8 mouse cellular contexts compared by ENCODE assay signal in genomic region chr7:136294445-136294844, GRCm38 (mm10).
DNase-seq lines count a peak whose midpoint lies in the region; ATAC-seq and TF ChIP-seq lines count a peak whose summit lies in the region.

No protein-coding gene starts in this region.

- no peak for TF ChIP-seq POLR2A in small intestine, adult 2 months (IDR thresholded peaks at IDR 0.05; ENCODE audit: low read depth, low read length)

- no peak overlapping the region for H3K4me2 ChIP-seq in heart, postnatal 0 days (ENCODE audit: low read depth, low read length)
- H3K4me2 ChIP-seq in neural tube, embryonic 15.5 days: no peak overlapping the region
- H3K4me2 ChIP-seq in embryonic facial prominence, embryonic 11.5 days (ENCODE audit: low read depth, low read length): no peak overlapping the region

- H3K27me3 ChIP-seq in heart, postnatal 0 days (ENCODE audit: control insufficient read depth, insufficient read depth, low read length): no peaks in the 10 kb centered on the region
- H3K27me3 ChIP-seq in neural tube, embryonic 15.5 days (replicated peaks): no peaks in the 10 kb centered on the region
- H3K27me3 ChIP-seq in embryonic facial prominence, embryonic 11.5 days (ENCODE audit: control insufficient read depth, insufficient read depth, low read length): no peaks in the 10 kb centered on the region
- no peaks in the 10 kb centered on the region for H3K27me3 ChIP-seq in small intestine, adult 2 months (ENCODE audit: control insufficient read depth, insufficient read depth, low read length)

- WGBS in heart, postnatal 0 days: 39% methylated on average over 4 of the region's 4 CpGs
- whole genome bisulfite sequencing in neural tube, embryonic 15.5 days: 45% methylated on average over 4 of the region's 4 CpGs
- 32% methylated on average over 4 of the region's 4 CpGs for WGBS in embryonic facial prominence, embryonic 11.5 days
- WGBS in small intestine, adult 2 months: 29% methylated on average over 4 of the region's 4 CpGs

- H3K4me3 ChIP-seq in heart, postnatal 0 days (ENCODE audit: low read depth, low read length): no peak overlapping the region
- no peak overlapping the region for H3K4me3 ChIP-seq in neural tube, embryonic 15.5 days (replicated peaks)
- H3K4me3 ChIP-seq in embryonic facial prominence, embryonic 11.5 days (ENCODE audit: low read depth, low read length): no peak overlapping the region
- no peak overlapping the region for H3K4me3 ChIP-seq in small intestine, adult 2 months (ENCODE audit: low read depth, low read length)

- TF ChIP-seq CTCF in heart, postnatal 0 days (IDR thresholded peaks at IDR 0.05; ENCODE audit: low read depth): peak; percentile 74
- peak; percentile 43; the same call in 1 of the 2 replicates for TF ChIP-seq CTCF in small intestine, adult 2 months (IDR thresholded peaks at IDR 0.05; ENCODE audit: extremely low read depth, insufficient read length, insufficient replicate concordance, low read depth, low read length)

- H3K9me3 ChIP-seq in heart, postnatal 0 days (replicated peaks; ENCODE audit: control insufficient read depth, low read length): no peaks in the 10 kb centered on the region
- no peaks in the 10 kb centered on the region for H3K9me3 ChIP-seq in neural tube, embryonic 15.5 days (replicated peaks)
- no peaks in the 10 kb centered on the region for H3K9me3 ChIP-seq in embryonic facial prominence, embryonic 11.5 days (replicated peaks; ENCODE audit: control insufficient read depth, low read length)

- H3K9ac ChIP-seq in heart, postnatal 0 days (replicated peaks; ENCODE audit: low read depth, low read length): no peak overlapping the region
- H3K9ac ChIP-seq in neural tube, embryonic 15.5 days (replicated peaks): no peak overlapping the region
- no peak overlapping the region for H3K9ac ChIP-seq in embryonic facial prominence, embryonic 11.5 days (replicated peaks; ENCODE audit: low read length)

- no peaks in the 10 kb centered on the region for H3K36me3 ChIP-seq in heart, postnatal 0 days (replicated peaks; ENCODE audit: control insufficient read depth, insufficient read depth, low read length)
- H3K36me3 ChIP-seq in neural tube, embryonic 15.5 days: no peaks in the 10 kb centered on the region
- H3K36me3 ChIP-seq in embryonic facial prominence, embryonic 11.5 days (replicated peaks; ENCODE audit: control insufficient read depth, insufficient read depth, low read depth, low read length): no peaks in the 10 kb centered on the region
- H3K36me3 ChIP-seq in small intestine, adult 2 months (ENCODE audit: control insufficient read depth, insufficient read depth, low read length): no peaks in the 10 kb centered on the region

- no peak overlapping the region for H3K27ac ChIP-seq in heart, postnatal 0 days (ENCODE audit: low read depth)
- no peak overlapping the region for H3K27ac ChIP-seq in neural tube, embryonic 15.5 days (replicated peaks)
- no peak overlapping the region for H3K27ac ChIP-seq in embryonic facial prominence, embryonic 11.5 days (replicated peaks; ENCODE audit: low read depth, low read length)
- no peak overlapping the region for H3K27ac ChIP-seq in small intestine, adult 2 months (ENCODE audit: insufficient read depth, low read depth, low read length)

- no peak for ATAC-seq in heart, postnatal 0 days (ENCODE audit: insufficient read depth, low read depth)
- ATAC-seq in neural tube, embryonic 15.5 days (ENCODE audit: low FRiP score): no peak
- no peak for ATAC-seq in embryonic facial prominence, embryonic 11.5 days (replicated peaks; ENCODE audit: insufficient number of reproducible peaks, low FRiP score, low TSS enrichment, low read depth)

- no peaks in the 10 kb centered on the region for H3K4me1 ChIP-seq in heart, postnatal 0 days (ENCODE audit: control insufficient read depth, insufficient read depth)
- H3K4me1 ChIP-seq in neural tube, embryonic 15.5 days: peaks cover 3% of the 10 kb centered on the region; the same call in 1 of the 2 replicates
- no peaks in the 10 kb centered on the region for H3K4me1 ChIP-seq in embryonic facial prominence, embryonic 11.5 days (ENCODE audit: control insufficient read depth, insufficient read depth, low read length)
- no peaks in the 10 kb centered on the region for H3K4me1 ChIP-seq in small intestine, adult 2 months (ENCODE audit: control insufficient read depth, insufficient read depth, insufficient read length, low read length)

- no peak for DNase-seq in heart, postnatal 0 days (ENCODE audit: low spot score)
- DNase-seq in heart, adult 8-10 months (ENCODE audit: low spot score): no peak
- peak; percentile 30 for DNase-seq in neural tube, embryonic 10.5 days (ENCODE audit: extremely low spot score, low spot score)
- peak; percentile 62 for DNase-seq in embryonic facial prominence, embryonic 11.5 days (ENCODE audit: low spot score)
- no peak for DNase-seq in left cerebral cortex, adult 18-20 months (ENCODE audit: low spot score in 2 of 2)
- DNase-seq in gastrocnemius, postnatal 10 days: no peak

- no peak for TF ChIP-seq EP300 in heart, postnatal 0 days (IDR thresholded peaks at IDR 0.05; ENCODE audit: low read depth)

Comparison
In these comparisons a context has a peak if more than half of its experiments do, and no peak if none do; other contexts are left out.
1. DNase-seq: peak in neural tube, embryonic 10.5 days (single experiment) and embryonic facial prominence, embryonic 11.5 days (single experiment); none in heart, postnatal 0 days (single experiment), heart, adult 8-10 months (single experiment), left cerebral cortex, adult 18-20 months (0 of 2) and gastrocnemius, postnatal 10 days (single experiment).